Mouse (Mus musculus): ENCODE results near the gene Ago1. TPM values are rescaled to one million over a fixed set of nuclear protein-coding genes. Genes with fewer than 3 reads are reported as not detected.

Gene Ago1
- total RNA-seq, 2 experiments from 2014 or later = 80.6 to 83.2 TPM

- no peak for DNase-seq (ENCODE audit: low spot score in 2 of 2)
These were observed 44.5 kb downstream of the Ago1 start for GRCm38 (mm10) chr4:126423866-126424265.

GRCm38 (mm10) chr4:126415707-126416106, 52.7 kb downstream of the Ago1 start:
- no peak for DNase-seq (ENCODE audit: low spot score in 2 of 2)

DNA sequence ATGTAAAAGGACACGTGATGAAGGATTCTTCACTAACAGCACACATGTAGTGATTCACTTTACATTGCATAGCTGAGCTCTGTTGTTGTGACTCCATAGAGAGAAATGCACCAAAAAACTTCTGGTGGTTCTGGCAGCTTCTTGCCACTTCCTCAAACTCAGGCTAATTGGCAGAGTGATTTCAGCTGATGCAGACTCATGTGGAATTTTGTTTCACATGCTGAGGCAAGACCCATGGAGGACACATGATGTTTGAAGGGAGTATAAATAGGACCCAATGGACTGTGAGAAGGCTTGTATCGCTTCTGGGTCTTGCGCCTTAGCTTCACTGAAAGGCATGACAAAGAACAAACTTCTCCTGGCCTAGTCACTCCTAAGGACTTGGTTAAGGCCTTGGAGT, 55.9 kb downstream of the Ago1 start:
- no peak for DNase-seq (ENCODE audit: low spot score in 2 of 2)

Other genes starting within 250 kb of the Ago1 start
- 100 to 1,000 TPM; 204 to 206 TPM for gene Map7d1, start 212.2 kb downstream of the Ago1 start, total RNA-seq (2021)
- gene Trappc3, start 206.3 kb downstream of the Ago1 start, total RNA-seq (2021) = 10 to 100 TPM; 94.9 to 95.2 TPM
- gene Col8a2, start 181.8 kb downstream of the Ago1 start, total RNA-seq (2021) = 1 to 10 TPM; 1.6 to 3.6 TPM
- gene Adprhl2, start 146.9 kb downstream of the Ago1 start, total RNA-seq (2021) = 10 to 100 TPM; 28.3 to 28.4 TPM
- 1 to 10 TPM; 2.0 to 3.0 TPM for gene Tekt2, start 142.9 kb downstream of the Ago1 start, total RNA-seq (2021)
- gene Ago3, start 39.0 kb downstream of the Ago1 start, total RNA-seq (2021) = 10 to 100 TPM; 29.0 to 36.1 TPM
- 1 to 10 TPM; 6.9 to 8.4 TPM for gene Ago4, start 64.9 kb upstream of the Ago1 start, total RNA-seq (2021)
- gene Clspn, start 88.4 kb upstream of the Ago1 start, total RNA-seq (2021) = 1 to 10 TPM; 1.9 to 3.2 TPM
- gene 5730409E04Rik, start 141.2 kb upstream of the Ago1 start, total RNA-seq (2021) = 10 to 100 TPM; 57.3 to 58.1 TPM
- 100 to 1,000 TPM; 145 to 149 TPM for gene Psmb2, start 209.0 kb upstream of the Ago1 start, total RNA-seq (2021)